Mouse (Mus musculus) embryonic fibroblast, embryonic 13.5 days (primary cell): Measurements from ENCODE around the gene Unc13c. TPM values are rescaled to one million over a fixed set of nuclear protein-coding genes. Genes with fewer than 3 reads are reported as not detected.

Experiments used
- H3K27ac ChIP-seq: 2 replicates; pipeline ENCODE4 v1.5.1; 2012; ENCODE audit warnings: low read length, control low read depth, inconsistent platforms; ENCODE audit not compliant: insufficient read depth
- H3K4me1 ChIP-seq: 2 replicates; pipeline ENCODE4 v1.6.1; 2011; ENCODE audit warnings: low read length; ENCODE audit not compliant: control insufficient read depth, insufficient read depth
- H3K4me3 ChIP-seq: 2 replicates; pipeline ENCODE4 v1.5.1; 2011; ENCODE audit warnings: mild to moderate bottlenecking, control low read depth, low read length; ENCODE audit not compliant: insufficient read depth
- CTCF ChIP-seq: IDR thresholded peaks from 2 replicates; pipeline ENCODE4 v1.5.1; 2011; ENCODE audit warnings: mild to moderate bottlenecking, control low read depth, low read length, moderate library complexity, borderline replicate concordance; ENCODE audit not compliant: insufficient read depth
- POLR2A ChIP-seq: IDR thresholded peaks from 2 replicates; pipeline ENCODE4 v1.6.1; 2011; ENCODE audit warnings: low read depth, mild to moderate bottlenecking, control low read depth, low read length, moderate library complexity
- polyA plus RNA-seq: library from polyadenylated mRNA; stranded (reverse); fragments of >200 nt; gene quantifications from 2 replicates; pipeline ENCODE4 v1.2.4, GENCODE M21; 2011; ENCODE audit warnings: low read depth; ENCODE audit not compliant: missing spikeins, insufficient read length

Gene Unc13c
- polyA plus RNA-seq, 1 experiment: 1.3 TPM

DNA sequence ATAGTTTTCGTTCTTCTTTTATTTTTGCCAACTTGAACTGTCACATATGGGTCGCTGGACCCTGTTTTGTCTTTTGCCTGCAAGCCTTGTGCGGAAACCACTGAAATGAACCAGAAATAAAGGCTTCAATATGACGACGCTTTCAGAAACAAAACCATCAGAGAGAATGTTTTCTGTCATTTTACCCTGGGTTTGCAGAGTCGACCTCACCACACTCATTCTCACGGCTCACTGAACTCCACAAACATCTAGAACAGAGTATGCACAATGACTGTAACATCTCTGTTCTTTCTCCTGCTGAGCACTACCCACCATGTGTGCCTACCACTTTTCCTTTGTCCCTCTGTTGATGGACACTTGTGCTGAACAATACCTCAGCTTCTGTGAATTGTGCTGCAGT, 234.3 kb downstream of the Unc13c start:
- H3K27ac ChIP-seq: no peak overlapping the region
- no peaks in the 10 kb centered on the region for H3K4me1 ChIP-seq
- TF ChIP-seq POLR2A: no peak
- TF ChIP-seq CTCF: no peak
- H3K4me3 ChIP-seq: no peak overlapping the region

DNA sequence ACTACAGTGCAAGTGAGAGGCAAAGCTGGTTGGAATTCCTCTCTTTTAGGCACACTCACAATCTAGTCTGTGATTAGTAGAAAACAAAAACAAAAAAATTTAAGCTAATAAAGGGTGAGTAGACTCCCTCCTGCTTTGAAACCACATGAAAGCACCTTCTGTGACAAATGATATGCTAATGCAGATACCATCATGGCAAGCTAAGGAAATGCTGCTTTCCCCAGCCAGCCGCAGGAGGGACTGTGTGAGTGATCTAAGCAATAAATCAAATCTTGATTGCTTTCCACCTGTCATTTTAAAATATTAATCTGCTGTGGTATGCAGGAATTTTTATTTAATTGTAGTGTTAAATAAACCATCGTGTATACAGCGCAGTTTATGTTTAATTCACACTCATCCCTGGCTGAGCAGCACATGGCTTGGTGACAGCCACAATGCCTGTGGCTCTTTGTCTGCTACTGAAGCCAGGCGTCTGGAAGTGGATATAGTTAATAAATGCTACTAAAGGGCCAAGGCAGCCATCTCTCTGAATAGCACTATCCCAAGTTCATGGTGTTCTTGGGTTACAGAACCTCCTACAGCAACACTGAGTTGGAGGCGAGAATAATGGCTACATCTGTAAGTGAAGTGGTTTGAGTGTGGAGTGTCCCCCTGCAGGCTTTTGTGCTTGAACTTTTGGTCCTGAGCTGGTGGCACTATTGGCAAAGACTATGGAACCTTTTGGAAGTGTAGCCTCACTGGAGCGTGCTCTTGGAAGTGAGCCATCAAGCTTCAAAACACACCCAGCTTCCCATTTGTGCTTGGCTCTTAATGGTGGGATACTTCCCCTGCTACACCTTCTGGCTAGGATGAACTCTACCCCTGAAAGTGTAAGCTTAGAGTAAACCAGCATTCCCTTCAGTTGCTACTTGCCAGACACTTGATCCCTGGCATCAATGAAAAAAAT, 242.8 kb downstream of the Unc13c start:
- H3K4me1 ChIP-seq: no peaks in the 10 kb centered on the region
- H3K4me3 ChIP-seq: no peak overlapping the region
- TF ChIP-seq POLR2A: no peak
- no peak overlapping the region for H3K27ac ChIP-seq

DNA sequence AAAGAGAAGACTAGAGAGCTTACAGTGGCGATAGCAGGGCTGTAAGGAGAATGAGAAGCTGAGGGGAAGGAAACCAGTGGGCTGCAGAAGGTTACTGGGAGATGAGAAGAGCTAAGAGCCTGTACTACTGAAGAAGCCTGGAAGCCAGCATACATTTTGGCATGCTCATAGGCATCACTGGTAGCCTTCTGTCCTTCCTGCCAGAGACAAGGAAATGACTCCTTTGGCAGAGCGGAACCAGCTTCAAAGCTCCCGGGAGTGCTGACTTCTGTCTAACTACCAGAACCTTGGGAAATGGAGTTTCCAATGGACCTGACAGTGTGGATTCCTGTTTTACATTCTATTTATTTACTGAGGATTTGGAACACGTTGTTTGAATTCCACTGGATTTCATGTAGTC, 244.0 kb downstream of the Unc13c start:
- Histone ChIP-seq H3K4me1 (no peaks in the 10 kb centered on the region), H3K27ac (no peak overlapping the region), H3K4me3 (no peak overlapping the region)
- TF ChIP-seq CTCF: no peak
- TF ChIP-seq POLR2A: no peak

DNA sequence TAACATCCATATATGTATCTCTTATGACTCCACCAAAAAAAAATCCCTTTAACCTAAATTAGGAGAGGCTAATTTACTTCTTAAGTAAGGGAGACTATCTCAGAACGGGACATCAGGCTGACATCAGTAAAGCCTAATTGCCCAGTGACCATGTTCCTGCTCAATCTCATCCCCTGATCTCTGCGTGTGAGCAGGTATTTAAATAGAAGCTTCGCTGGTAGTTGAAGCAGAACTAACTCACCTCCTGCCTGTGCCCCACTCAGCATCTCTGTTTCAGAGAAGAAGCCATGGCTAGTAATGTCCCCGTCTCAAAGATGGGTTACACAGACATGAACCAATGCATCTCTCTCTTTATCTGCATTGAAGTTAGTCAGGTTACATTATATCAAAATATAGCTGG, 255.3 kb downstream of the Unc13c start:
- Histone ChIP-seq H3K27ac (no peak overlapping the region), H3K4me3 (no peak overlapping the region), H3K4me1 (no peaks in the 10 kb centered on the region; the same call in 1 of the 2 replicates)
- TF ChIP-seq CTCF: no peak
- TF ChIP-seq POLR2A: no peak

DNA sequence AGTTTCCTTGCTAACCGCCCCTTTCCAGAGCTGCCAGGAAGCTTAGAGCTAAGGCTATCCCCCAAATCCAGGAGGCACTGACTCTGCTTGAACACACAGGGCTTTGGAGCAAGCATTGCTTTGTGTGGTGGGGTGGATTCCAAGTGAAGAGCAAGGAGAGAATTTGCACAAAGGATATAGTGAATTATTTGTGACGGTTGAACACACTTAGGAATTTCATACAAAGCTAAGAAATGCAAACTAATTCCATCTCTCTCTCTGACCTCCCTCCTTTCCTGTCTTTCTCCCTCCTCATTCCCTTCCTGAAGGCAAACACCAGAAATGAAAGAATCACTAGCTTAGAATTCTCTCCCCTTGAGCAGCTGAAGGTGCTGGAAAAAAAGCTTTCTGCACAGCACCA, 271.7 kb downstream of the Unc13c start:
- Histone ChIP-seq H3K27ac (no peak overlapping the region), H3K4me1 (no peaks in the 10 kb centered on the region), H3K4me3 (no peak overlapping the region)
- no peak for TF ChIP-seq POLR2A
- no peak for TF ChIP-seq CTCF

DNA sequence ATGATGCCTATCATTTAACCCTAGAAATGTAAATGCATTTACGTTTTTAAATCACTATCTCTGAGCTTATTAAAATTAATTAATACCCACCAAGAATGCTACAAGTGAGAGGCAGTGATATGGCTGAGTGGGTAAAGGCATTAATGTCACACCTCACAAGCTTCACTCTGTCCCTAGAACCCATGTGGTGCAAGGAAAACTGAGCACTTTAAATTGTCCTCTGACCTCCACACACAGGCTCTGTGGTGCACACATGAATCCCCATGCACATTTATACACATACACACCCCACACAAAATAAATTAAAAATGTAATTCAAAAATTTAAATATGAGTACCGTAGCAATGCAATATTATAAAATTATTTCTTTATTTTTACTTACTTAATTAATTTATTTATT, 287.2 kb downstream of the Unc13c start:
- Histone ChIP-seq H3K27ac (no peak overlapping the region), H3K4me1 (no peaks in the 10 kb centered on the region; the same call in 1 of the 2 replicates), H3K4me3 (no peak overlapping the region)
- TF ChIP-seq CTCF (no peak), POLR2A (no peak)

DNA sequence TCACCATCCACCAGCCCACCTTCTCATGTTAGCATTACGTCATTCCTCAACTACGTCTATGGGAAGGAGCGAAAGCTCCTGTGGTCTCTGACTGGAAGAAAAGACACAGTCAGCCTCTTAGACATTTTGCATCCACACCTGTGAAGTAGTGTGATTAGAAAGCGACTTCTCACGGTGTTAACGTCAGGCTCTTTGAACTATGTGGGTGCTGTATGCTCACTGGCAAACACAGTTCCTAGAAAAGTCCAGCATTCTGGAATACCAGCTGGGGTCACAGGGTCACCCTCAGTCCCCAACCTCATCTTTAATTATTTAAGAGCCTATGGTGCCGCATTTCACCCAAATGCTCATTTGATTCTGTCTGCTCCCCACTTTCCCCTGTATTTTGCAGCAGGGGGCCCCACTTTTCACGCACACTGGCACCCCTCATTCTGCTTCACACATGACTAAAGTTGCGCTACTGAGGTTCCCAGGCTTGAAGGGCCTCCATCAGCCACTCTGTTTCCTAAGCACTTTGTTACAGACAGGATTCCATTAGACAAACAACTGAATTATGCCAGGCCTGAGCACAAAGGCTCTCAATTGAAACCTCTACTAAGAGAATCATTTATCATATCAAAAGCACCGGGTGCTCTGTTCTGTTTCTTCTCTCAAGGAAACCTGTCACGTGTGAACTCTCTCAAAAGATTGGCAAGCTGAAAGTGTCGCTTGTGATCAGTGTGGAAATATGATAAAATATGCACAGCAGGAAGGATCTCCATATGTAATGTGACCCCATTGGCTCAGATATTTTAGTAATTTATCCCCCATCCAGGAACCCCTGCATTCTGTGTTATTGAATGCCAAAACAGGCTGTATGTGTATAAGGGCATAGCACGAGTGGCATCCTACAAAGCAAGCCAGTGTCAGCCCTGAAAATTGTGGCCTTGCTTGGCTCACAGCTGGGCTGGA, 287.9 kb downstream of the Unc13c start:
- Histone ChIP-seq H3K4me3 (no peak overlapping the region), H3K4me1 (no peaks in the 10 kb centered on the region; the same call in 1 of the 2 replicates), H3K27ac (no peak overlapping the region)
- TF ChIP-seq POLR2A (no peak), CTCF (no peak)

DNA sequence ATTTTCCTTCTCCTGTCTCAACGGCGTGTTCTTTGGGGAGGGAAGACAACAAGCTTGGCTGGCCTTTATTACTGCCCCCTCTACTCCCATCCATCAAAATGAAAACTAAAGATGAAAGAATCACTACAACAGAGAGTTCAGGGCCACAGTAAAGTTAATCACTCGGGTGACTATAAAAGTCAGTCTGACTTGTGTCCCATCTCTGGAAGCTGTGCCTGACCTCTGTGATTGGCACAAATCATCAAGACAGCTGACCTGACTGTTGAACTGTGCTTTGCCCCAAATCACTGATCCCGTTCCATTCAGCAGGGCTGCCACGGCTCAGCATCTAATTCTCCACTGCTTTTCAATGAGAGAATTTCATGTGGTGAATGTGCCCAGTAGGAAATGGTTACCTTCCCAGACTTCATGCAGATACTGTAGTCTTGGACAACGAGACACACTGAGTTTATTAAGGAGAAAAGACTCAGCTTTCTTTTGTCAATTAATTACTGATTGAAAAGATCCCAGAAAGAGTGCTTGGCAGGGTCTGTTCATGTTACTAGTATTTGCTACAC, 297.0 kb downstream of the Unc13c start:
- H3K4me1 ChIP-seq: no peaks in the 10 kb centered on the region
- H3K4me3 ChIP-seq: no peak overlapping the region
- no peak overlapping the region for H3K27ac ChIP-seq
- no peak for TF ChIP-seq CTCF
- TF ChIP-seq POLR2A: no peak

DNA sequence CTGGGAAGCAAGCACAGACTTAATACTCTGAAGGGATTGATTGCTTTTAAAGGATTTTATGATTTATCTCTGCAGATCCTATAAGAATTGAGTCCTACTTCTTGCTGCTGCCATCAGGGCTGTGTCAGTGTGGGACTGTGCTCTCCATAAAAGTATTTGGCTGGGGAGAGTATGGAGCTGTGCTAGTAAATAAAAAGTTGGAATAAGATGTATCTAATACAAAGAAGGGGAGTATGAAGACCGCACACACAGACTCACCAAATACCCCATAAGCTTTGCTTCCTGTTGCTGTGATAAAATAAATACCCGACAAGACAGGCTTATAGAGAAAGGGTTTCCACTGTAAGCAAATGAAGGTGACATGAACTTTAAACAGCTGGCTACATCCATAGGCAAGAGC, 298.7 kb downstream of the Unc13c start:
- no peak overlapping the region for H3K27ac ChIP-seq
- no peak for TF ChIP-seq POLR2A
- H3K4me3 ChIP-seq: no peak overlapping the region
- H3K4me1 ChIP-seq: no peaks in the 10 kb centered on the region
